Mouse (Mus musculus) embryonic stem cell, embryonic (primary cell): ENCODE measurements around the gene Cd5.

Source experiments
- CTCF ChIA-PET, 4 experiments: fragments of 300-600 bp in 2 of 4; fragments of 350-600 bp in 2 of 4; sonication (Branson Sonifier 250); formaldehyde crosslinking; loops; one replicate each; lab custom pipeline; 2022; ENCODE audit warnings: inconsistent platforms in 2 of 4; lab: Charles Lee
- POLR2A ChIA-PET, 4 experiments: fragments of 300-600 bp in 2 of 4; fragments of 350-600 bp in 2 of 4; sonication (Branson Sonifier 250); formaldehyde crosslinking; loops; one replicate each; lab custom pipeline; 2022; ENCODE audit warnings: antibody characterized with exemption in 4 of 4, inconsistent platforms in 1 of 4; lab: Charles Lee

Gene Cd5

GRCm38 (mm10) chr19:10701013-10701726 lies 37.6 kb downstream of the Cd5 start:
- ChIA-PET POLR2A (interaction anchor here in 2 of 4 experiments (0.6 to 1.8 kb wide), 4 partner anchors 9 to 52 kb away, joined by 3 to 7 read pairs (median 4); no protein-coding TSS in a partner anchor), CTCF (interaction anchor here in 3 of 4 experiments (0.9 to 1.3 kb wide), 3 partner anchors 8 to 9 kb away, joined by 3 to 4 read pairs (median 4); no protein-coding TSS in a partner anchor)

GRCm38 (mm10) chr19:10699851-10700250 lies 39.0 kb downstream of the Cd5 start:
- ChIA-PET POLR2A (interaction anchor here in 2 of 4 experiments (0.6 to 1.8 kb wide), 3 partner anchors 8 to 217 kb away, joined by 3 to 7 read pairs (median 4); partner anchors contain the start of gene Ppp1r32 (in 1 of the 2)), CTCF (interaction anchor here in 2 of 4 experiments (0.5 to 0.9 kb wide), 4 partner anchors 10 to 192 kb away, joined by 3 read pairs; no protein-coding TSS in a partner anchor)

- ChIA-PET POLR2A (interaction anchor here in 2 of 4 experiments (0.8 to 1.0 kb wide), 3 partner anchors 11 to 31 kb away, joined by 3 read pairs; no protein-coding TSS in a partner anchor), CTCF (interaction anchor here in 1 of 4 experiments (3.8 kb wide), 1 partner anchor 11 kb away, joined by 30 read pairs; no protein-coding TSS in a partner anchor)
Observed at GRCm38 (mm10) chr19:10698131-10698991, 40.4 kb downstream of the Cd5 start.

GRCm38 (mm10) chr19:10695801-10696200 lies 43.0 kb downstream of the Cd5 start:
- ChIA-PET POLR2A (interaction anchor here in 3 of 4 experiments (0.6 to 2.1 kb wide), 8 partner anchors 14 to 261 kb away, joined by 3 to 6 read pairs (median 4); partner anchors contain the start of genes Ddb1 (in 1 of the 3) and Vwce (in 1 of the 3)), CTCF (interaction anchor here in 3 of 4 experiments (0.6 to 4.3 kb wide), 4 partner anchors 13 to 1105 kb away, joined by 3 to 30 read pairs (median 12); no protein-coding TSS in a partner anchor)

- ChIA-PET CTCF (interaction anchor here in 1 of 4 experiments (4.3 kb wide), 1 partner anchor 15 kb away, joined by 20 read pairs; no protein-coding TSS in a partner anchor), POLR2A (interaction anchor here in 1 of 4 experiments (1.4 kb wide), 1 partner anchor 11 kb away, joined by 3 read pairs; no protein-coding TSS in a partner anchor)
Observed at GRCm38 (mm10) chr19:10693926-10694682, 44.7 kb downstream of the Cd5 start.

GRCm38 (mm10) chr19:10692361-10692760 lies 46.4 kb downstream of the Cd5 start:
- POLR2A ChIA-PET = interaction anchor here in 2 of 4 experiments (0.5 to 2.5 kb wide), 6 partner anchors 9 to 203 kb away, joined by 3 to 6 read pairs (median 3); partner anchors contain the start of gene Prpf19 (in 1 of the 2)
- CTCF ChIA-PET = interaction anchor here in 2 of 4 experiments (1.2 to 2.6 kb wide), 3 partner anchors 14 to 287 kb away, joined by 3 to 16 read pairs (median 4); no protein-coding TSS in a partner anchor

GRCm38 (mm10) chr19:10691660-10692059 lies 47.1 kb downstream of the Cd5 start:
- CTCF ChIA-PET = interaction anchor here in 3 of 4 experiments (0.6 to 2.6 kb wide), 4 partner anchors 13 to 288 kb away, joined by 3 to 16 read pairs (median 4); no protein-coding TSS in a partner anchor
- POLR2A ChIA-PET = interaction anchor here in 2 of 4 experiments (0.8 to 2.5 kb wide), 6 partner anchors 9 to 121 kb away, joined by 3 to 6 read pairs (median 4); no protein-coding TSS in a partner anchor

- ChIA-PET POLR2A (interaction anchor here in 2 of 4 experiments (1.1 to 2.5 kb wide), 4 partner anchors 10 to 122 kb away, joined by 3 to 6 read pairs (median 4); no protein-coding TSS in a partner anchor), CTCF (interaction anchor here in 2 of 4 experiments (1.2 to 2.6 kb wide), 3 partner anchors 12 to 289 kb away, joined by 3 to 16 read pairs (median 4); no protein-coding TSS in a partner anchor)
Observed at GRCm38 (mm10) chr19:10691121-10691520, 47.7 kb downstream of the Cd5 start.

- POLR2A ChIA-PET = interaction anchor here in 2 of 4 experiments (1.1 to 2.5 kb wide), 3 partner anchors 13 to 84 kb away, joined by 3 to 6 read pairs (median 4); no protein-coding TSS in a partner anchor
- CTCF ChIA-PET = interaction anchor here in 1 of 4 experiments (2.6 kb wide), 1 partner anchor 19 kb away, joined by 16 read pairs; no protein-coding TSS in a partner anchor
Observed at GRCm38 (mm10) chr19:10690336-10690735, 48.5 kb downstream of the Cd5 start.

- POLR2A ChIA-PET = interaction anchor here in 2 of 4 experiments (1.1 to 1.2 kb wide), 2 partner anchors 13 to 59 kb away, joined by 3 to 4 read pairs; no protein-coding TSS in a partner anchor
- CTCF ChIA-PET = interaction anchor here in 2 of 4 experiments (0.7 to 2.6 kb wide), 2 partner anchors 20 to 289 kb away, joined by 3 to 16 read pairs; no protein-coding TSS in a partner anchor
Observed at GRCm38 (mm10) chr19:10689470-10690166, 49.2 kb downstream of the Cd5 start.

- ChIA-PET CTCF (interaction anchor here in 3 of 4 experiments (0.5 to 1.0 kb wide), 4 partner anchors 10 to 291 kb away, joined by 3 read pairs; no protein-coding TSS in a partner anchor), POLR2A (interaction anchor here in 2 of 4 experiments (0.7 to 1.4 kb wide), 4 partner anchors 12 to 288 kb away, joined by 3 to 7 read pairs (median 4); no protein-coding TSS in a partner anchor)
Observed at GRCm38 (mm10) chr19:10688537-10689352, 50.1 kb downstream of the Cd5 start, which contains the start of gene Vps37c. Gene Vps37c, plus strand, starts transcription at chr19:10688735.

- CTCF ChIA-PET = interaction anchor here in 1 of 4 experiments (0.5 kb wide), 1 partner anchor 220 kb away, joined by 3 read pairs; no protein-coding TSS in a partner anchor
- POLR2A ChIA-PET = interaction anchor here in 3 of 4 experiments (0.6 to 1.6 kb wide), 4 partner anchors 9 to 79 kb away, joined by 4 to 10 read pairs (median 4); no protein-coding TSS in a partner anchor
Observed at GRCm38 (mm10) chr19:10685727-10686126, 53.1 kb downstream of the Cd5 start.

- ChIA-PET CTCF (interaction anchor here in 1 of 4 experiments (0.6 kb wide), 1 partner anchor 198 kb away, joined by 3 read pairs; no protein-coding TSS in a partner anchor), POLR2A (interaction anchor here in 1 of 4 experiments (1.6 kb wide), 1 partner anchor 10 kb away, joined by 5 read pairs; no protein-coding TSS in a partner anchor)
Observed at GRCm38 (mm10) chr19:10685081-10685480, 53.7 kb downstream of the Cd5 start.

GRCm38 (mm10) chr19:10681571-10681970 lies 57.2 kb downstream of the Cd5 start:
- POLR2A ChIA-PET = interaction anchor here in 1 of 4 experiments (1.0 kb wide), 1 partner anchor 28 kb away, joined by 3 read pairs; no protein-coding TSS in a partner anchor
- CTCF ChIA-PET = interaction anchor here in 2 of 4 experiments (0.9 to 2.5 kb wide), 4 partner anchors 15 to 298 kb away, joined by 4 to 14 read pairs (median 5); no protein-coding TSS in a partner anchor
